Mouse (Mus musculus): ENCODE results near the gene Pknox2. TPM values are rescaled to one million over a fixed set of nuclear protein-coding genes. Genes with fewer than 3 reads are reported as not detected.

The Pknox2 gene
- polyA plus RNA-seq, 1 experiment from 2014 or later, result 22.8 TPM

DNA sequence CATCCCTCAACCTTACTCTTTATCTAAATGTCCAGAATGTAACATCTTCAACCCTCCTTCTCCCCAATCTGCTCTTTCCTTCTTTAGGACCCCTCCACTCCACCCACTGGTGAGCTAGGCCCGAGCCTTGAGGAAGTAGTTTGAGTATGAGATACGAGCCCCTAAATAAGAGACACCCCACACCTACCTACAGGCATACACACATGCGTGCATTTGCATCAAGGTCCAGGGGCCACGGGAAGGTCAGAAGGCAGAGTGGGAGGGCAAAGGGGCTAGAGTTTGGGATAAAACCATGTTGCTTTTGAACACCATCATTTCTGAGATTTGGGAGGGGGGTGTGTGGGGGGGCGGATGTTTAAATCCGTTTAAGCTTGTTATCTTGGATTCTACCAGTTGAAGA lies 2.5 kb downstream of the Pknox2 start:
- Histone ChIP-seq H3K27me3 (ENCODE audit: control insufficient read depth, insufficient read depth, low read length) (no peaks in the 10 kb centered on the region), H3K9ac (ENCODE audit: low read length) (peak overlapping the region; percentile 98), H3K9me3 (ENCODE audit: control insufficient read depth, low read length) (no peaks in the 10 kb centered on the region), H3K4me3 (ENCODE audit: low read depth, low read length) (peak overlapping the region; percentile 95), H3K4me2 (ENCODE audit: low read depth) (peak overlapping the region; percentile 56), H3K36me3 (ENCODE audit: control insufficient read depth, insufficient read depth, low read length) (no peaks in the 10 kb centered on the region), H3K27ac (ENCODE audit: low read depth, low read length) (peak overlapping the region; percentile 97), H3K4me1 (ENCODE audit: control insufficient read depth, insufficient read depth, low read length) (peaks cover 34% of the 10 kb centered on the region)
- DNase-seq (ENCODE audit: low spot score) (no peak), ATAC-seq (ENCODE audit: insufficient read depth, low FRiP score, low TSS enrichment) (peak; percentile 0)
- 0% methylated on average over 6 of the region's 6 CpGs for WGBS

DNA sequence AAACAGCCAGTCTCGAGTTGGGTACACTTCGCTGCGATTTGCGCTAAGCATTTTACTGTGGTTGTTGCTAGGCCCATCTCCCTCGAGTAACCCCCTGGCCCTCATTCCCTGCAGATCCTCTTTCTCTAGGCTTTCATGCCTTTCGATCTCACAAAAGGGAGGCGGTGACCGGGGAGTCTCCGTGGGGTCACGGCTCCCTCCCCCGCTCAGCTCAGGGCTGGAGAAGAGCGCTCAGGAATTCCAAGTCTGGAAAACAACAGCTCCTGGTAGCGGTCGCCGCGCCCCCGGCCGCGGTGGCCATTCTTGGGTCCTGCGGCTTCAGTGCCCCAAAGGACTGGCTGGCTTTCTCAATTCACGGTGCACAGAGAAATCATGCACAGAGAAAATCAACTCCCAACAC lies 3.0 kb downstream of the Pknox2 start:
- H3K9me3 ChIP-seq (ENCODE audit: control insufficient read depth, low read length), result no peaks in the 10 kb centered on the region
- H3K4me1 ChIP-seq (ENCODE audit: control insufficient read depth, insufficient read depth, low read length), result peaks cover 38% of the 10 kb centered on the region
- peak overlapping the region; percentile 56 for H3K4me2 ChIP-seq (ENCODE audit: low read depth)
- ATAC-seq (ENCODE audit: insufficient read depth, low FRiP score, low TSS enrichment) (peak; percentile 56), DNase-seq (ENCODE audit: low spot score) (peak; percentile 87)
- WGBS, result under 1% methylated on average over 21 of the region's 21 CpGs
- peak overlapping the region; percentile 97 for H3K27ac ChIP-seq (ENCODE audit: low read depth, low read length)
- no peaks in the 10 kb centered on the region for H3K36me3 ChIP-seq (ENCODE audit: control insufficient read depth, insufficient read depth, low read length)
- H3K27me3 ChIP-seq (ENCODE audit: control insufficient read depth, insufficient read depth, low read length), result no peaks in the 10 kb centered on the region
- peak overlapping the region; percentile 95 for H3K4me3 ChIP-seq (ENCODE audit: low read depth, low read length)
- H3K9ac ChIP-seq (ENCODE audit: low read length), result peak overlapping the region; percentile 98

- peaks cover 41% of the 10 kb centered on the region for H3K4me1 ChIP-seq (ENCODE audit: control insufficient read depth, insufficient read depth, low read length)
- no peak for ATAC-seq (ENCODE audit: insufficient read depth, low FRiP score, low TSS enrichment)
- peak overlapping the region; percentile 56 for H3K4me2 ChIP-seq (ENCODE audit: low read depth)
- no peak for DNase-seq (ENCODE audit: low spot score)
- H3K4me3 ChIP-seq (ENCODE audit: low read depth, low read length), result peak overlapping the region; percentile 95
- no peaks in the 10 kb centered on the region for H3K36me3 ChIP-seq (ENCODE audit: control insufficient read depth, insufficient read depth, low read length)
- H3K9ac ChIP-seq (ENCODE audit: low read length), result peak overlapping the region; percentile 98; the same call in 1 of the 2 replicates
- no peaks in the 10 kb centered on the region for H3K9me3 ChIP-seq (ENCODE audit: control insufficient read depth, low read length)
- H3K27me3 ChIP-seq (ENCODE audit: control insufficient read depth, insufficient read depth, low read length), result no peaks in the 10 kb centered on the region
- WGBS, result 8% methylated on average over 12 of the region's 12 CpGs
- peak overlapping the region; percentile 97 for H3K27ac ChIP-seq (ENCODE audit: low read depth, low read length)
Observed at GRCm38 (mm10) chr9:37143046-37143931, 3.9 kb downstream of the Pknox2 start.

DNA sequence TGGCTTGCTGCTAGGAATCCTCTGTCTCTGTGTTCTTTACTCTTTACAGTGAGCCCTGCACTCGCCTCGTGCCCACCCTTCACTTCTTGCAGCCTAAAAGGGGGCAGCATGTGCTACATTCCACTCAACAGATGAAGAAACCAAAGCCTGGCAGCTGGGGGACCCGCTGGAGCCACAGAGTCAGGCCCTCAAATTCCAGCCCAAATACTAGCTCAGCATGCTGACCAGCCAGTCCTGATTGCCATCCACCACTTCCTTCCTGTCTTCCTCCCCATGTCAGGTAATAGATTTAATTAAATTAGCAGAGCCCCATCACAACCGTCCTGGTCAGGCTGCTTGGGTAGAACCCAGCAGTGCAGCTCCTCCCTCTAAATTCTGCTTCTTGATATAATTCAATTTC lies 5.1 kb downstream of the Pknox2 start:
- Histone ChIP-seq H3K9ac (ENCODE audit: low read length) (no peak overlapping the region; the same call in 1 of the 2 replicates), H3K4me1 (ENCODE audit: control insufficient read depth, insufficient read depth, low read length) (peaks cover 41% of the 10 kb centered on the region), H3K27ac (ENCODE audit: low read depth, low read length) (peak overlapping the region; percentile 54; the same call in 1 of the 2 replicates), H3K27me3 (ENCODE audit: control insufficient read depth, insufficient read depth, low read length) (no peaks in the 10 kb centered on the region), H3K4me2 (ENCODE audit: low read depth) (peak overlapping the region; percentile 19; the same call in 1 of the 2 replicates), H3K9me3 (ENCODE audit: control insufficient read depth, low read length) (no peaks in the 10 kb centered on the region), H3K4me3 (ENCODE audit: low read depth, low read length) (no peak overlapping the region), H3K36me3 (ENCODE audit: control insufficient read depth, insufficient read depth, low read length) (no peaks in the 10 kb centered on the region)
- ATAC-seq (ENCODE audit: insufficient read depth, low FRiP score, low TSS enrichment), result no peak
- peak; percentile 25 for DNase-seq (ENCODE audit: low spot score)
- 13% methylated on average over 4 of the region's 4 CpGs for WGBS

DNA sequence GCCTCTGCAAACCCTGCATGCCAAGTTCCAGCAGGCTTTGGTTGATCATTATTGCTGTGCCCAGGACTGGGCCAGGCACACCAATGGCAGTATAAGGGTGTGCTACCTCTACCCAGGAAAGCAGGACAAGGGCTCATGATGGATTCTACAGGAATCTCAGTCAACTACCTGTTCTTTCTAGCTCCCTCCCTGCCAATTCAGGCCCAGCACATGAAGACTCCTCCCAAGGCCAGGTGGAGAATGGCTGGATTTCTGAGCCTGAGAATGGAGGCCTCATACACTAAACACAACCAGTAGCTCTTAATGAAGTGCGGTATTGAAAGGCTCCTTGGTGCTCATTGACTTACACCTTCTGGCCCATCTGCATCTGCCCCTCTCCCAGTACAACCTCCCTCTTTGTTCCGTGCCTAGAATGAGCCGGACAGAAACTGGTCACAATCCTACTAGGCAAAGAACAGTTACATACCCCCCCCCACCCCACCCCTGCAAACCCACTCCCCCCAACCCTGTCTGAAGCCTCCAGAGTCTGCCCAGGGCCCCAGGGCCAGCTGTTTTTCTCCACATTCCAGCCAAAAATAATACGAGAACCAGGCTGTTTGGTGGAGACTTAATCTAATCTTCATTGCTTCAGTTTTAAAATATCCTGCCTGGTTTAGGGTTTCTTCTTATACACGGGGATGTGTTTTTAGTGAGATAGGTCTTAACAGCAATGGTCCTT lies 6.6 kb downstream of the Pknox2 start:
- H3K27ac ChIP-seq (ENCODE audit: low read depth, low read length), result 0 out of 2 replicates have a peak overlapping the region, but pooled peaks have one; percentile 8
- DNase-seq (ENCODE audit: low spot score) (peak; percentile 18), ATAC-seq (ENCODE audit: insufficient read depth, low FRiP score, low TSS enrichment) (no peak)
- no peak overlapping the region for H3K4me2 ChIP-seq (ENCODE audit: low read depth)
- H3K9ac ChIP-seq (ENCODE audit: low read length), result no peak overlapping the region
- no peaks in the 10 kb centered on the region for H3K9me3 ChIP-seq (ENCODE audit: control insufficient read depth, low read length)
- H3K4me3 ChIP-seq (ENCODE audit: low read depth, low read length), result no peak overlapping the region
- H3K36me3 ChIP-seq (ENCODE audit: control insufficient read depth, insufficient read depth, low read length), result no peaks in the 10 kb centered on the region
- H3K27me3 ChIP-seq (ENCODE audit: control insufficient read depth, insufficient read depth, low read length), result no peaks in the 10 kb centered on the region
- peaks cover 41% of the 10 kb centered on the region for H3K4me1 ChIP-seq (ENCODE audit: control insufficient read depth, insufficient read depth, low read length)
- 24% methylated on average over 5 of the region's 5 CpGs for WGBS

- DNase-seq (ENCODE audit: low spot score), result peak; percentile 60
- Histone ChIP-seq H3K27me3 (ENCODE audit: control insufficient read depth, insufficient read depth, low read length) (no peaks in the 10 kb centered on the region), H3K4me1 (ENCODE audit: control insufficient read depth, insufficient read depth, low read length) (peaks cover 41% of the 10 kb centered on the region), H3K9me3 (ENCODE audit: control insufficient read depth, low read length) (no peaks in the 10 kb centered on the region), H3K36me3 (ENCODE audit: control insufficient read depth, insufficient read depth, low read length) (no peaks in the 10 kb centered on the region), H3K4me2 (ENCODE audit: low read depth) (peak overlapping the region; percentile 30), H3K27ac (ENCODE audit: low read depth, low read length) (peak overlapping the region; percentile 29; the same call in 1 of the 2 replicates), H3K9ac (ENCODE audit: low read length) (no peak overlapping the region), H3K4me3 (ENCODE audit: low read depth, low read length) (no peak overlapping the region)
- ATAC-seq (ENCODE audit: insufficient read depth, low FRiP score, low TSS enrichment), result no peak
- WGBS, result 2% methylated on average over 8 of the region's 8 CpGs
Observed at GRCm38 (mm10) chr9:37139514-37139913, 7.7 kb downstream of the Pknox2 start.

DNA sequence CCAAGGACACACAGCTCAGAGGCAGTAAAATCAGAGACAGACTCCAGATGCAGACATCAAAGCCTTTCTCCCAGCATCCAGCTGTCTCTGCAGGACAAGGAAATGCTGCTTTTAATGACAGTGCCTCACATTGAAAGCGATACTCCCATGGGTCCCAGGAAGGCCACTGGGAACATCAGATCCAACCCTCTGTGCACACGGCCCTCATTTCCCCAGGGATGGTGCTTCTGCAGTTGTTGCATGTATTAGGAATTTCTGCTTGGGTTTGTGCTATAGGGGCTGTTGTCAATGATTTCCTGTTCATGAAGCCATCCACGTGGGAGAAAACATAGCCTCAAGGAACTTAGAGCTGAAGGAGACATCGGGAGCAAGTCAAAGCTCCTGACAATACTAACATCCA lies 8.3 kb downstream of the Pknox2 start:
- no peak overlapping the region for H3K4me2 ChIP-seq (ENCODE audit: low read depth)
- DNase-seq (ENCODE audit: low spot score) (no peak), ATAC-seq (ENCODE audit: insufficient read depth, low FRiP score, low TSS enrichment) (no peak)
- no peaks in the 10 kb centered on the region for H3K27me3 ChIP-seq (ENCODE audit: control insufficient read depth, insufficient read depth, low read length)
- H3K4me3 ChIP-seq (ENCODE audit: low read depth, low read length), result no peak overlapping the region
- H3K27ac ChIP-seq (ENCODE audit: low read depth, low read length), result no peak overlapping the region
- H3K9ac ChIP-seq (ENCODE audit: low read length), result no peak overlapping the region
- peaks cover 41% of the 10 kb centered on the region for H3K4me1 ChIP-seq (ENCODE audit: control insufficient read depth, insufficient read depth, low read length)
- 38% methylated on average over 4 of the region's 4 CpGs for WGBS
- H3K36me3 ChIP-seq (ENCODE audit: control insufficient read depth, insufficient read depth, low read length), result no peaks in the 10 kb centered on the region
- H3K9me3 ChIP-seq (ENCODE audit: control insufficient read depth, low read length), result no peaks in the 10 kb centered on the region

- Histone ChIP-seq H3K36me3 (ENCODE audit: control insufficient read depth, insufficient read depth, low read length) (no peaks in the 10 kb centered on the region), H3K9me3 (ENCODE audit: control insufficient read depth, low read length) (no peaks in the 10 kb centered on the region), H3K27ac (ENCODE audit: low read depth, low read length) (no peak overlapping the region), H3K4me2 (ENCODE audit: low read depth) (no peak overlapping the region), H3K4me3 (ENCODE audit: low read depth, low read length) (no peak overlapping the region), H3K27me3 (ENCODE audit: control insufficient read depth, insufficient read depth, low read length) (no peaks in the 10 kb centered on the region), H3K4me1 (ENCODE audit: control insufficient read depth, insufficient read depth, low read length) (peaks cover 25% of the 10 kb centered on the region), H3K9ac (ENCODE audit: low read length) (no peak overlapping the region)
- 83% methylated on average over 13 of the region's 13 CpGs for WGBS
- ATAC-seq (ENCODE audit: insufficient read depth, low FRiP score, low TSS enrichment) (no peak), DNase-seq (ENCODE audit: low spot score) (no peak)
Observed at GRCm38 (mm10) chr9:37136340-37136739, 10.9 kb downstream of the Pknox2 start.
